Mouse (Mus musculus) liver, embryonic 15.5 days (tissue): ENCODE measurements around the gene Mettl23. TPM values are rescaled to one million over a fixed set of nuclear protein-coding genes. Genes with fewer than 3 reads are reported as not detected.

Source experiments
- ATAC-seq: fragments of 200-750 bp; cut with Nextera tagmentation; 2 replicates; pipeline ENCODE4 v1.8.0; 2017; ENCODE audit warnings: moderate number of reproducible peaks, mild to moderate bottlenecking, moderate library complexity; ENCODE audit not compliant: insufficient read depth
- H3K27ac ChIP-seq: fragments of 300-500 bp; sonication (generic); replicated peaks from 2 replicates; pipeline ENCODE4 v1.5.1; 2015; ENCODE audit warnings: mild to moderate bottlenecking, inconsistent platforms
- H3K27me3 ChIP-seq: fragments of 300-500 bp; sonication (generic); 2 replicates; pipeline ENCODE4 v1.6.1; 2015; ENCODE audit warnings: mild to moderate bottlenecking, inconsistent platforms
- H3K36me3 ChIP-seq: fragments of 300-500 bp; sonication (generic); replicated peaks from 2 replicates; pipeline ENCODE4 v1.6.1; 2015; ENCODE audit warnings: moderate library complexity, mild to moderate bottlenecking, inconsistent platforms
- H3K4me1 ChIP-seq: fragments of 300-500 bp; sonication (generic); replicated peaks from 2 replicates; pipeline ENCODE4 v1.6.1; 2015; ENCODE audit warnings: inconsistent platforms
- H3K4me2 ChIP-seq: fragments of 300-500 bp; sonication (generic); 2 replicates; pipeline ENCODE4 v1.6.1; 2015; ENCODE audit warnings: moderate library complexity, mild to moderate bottlenecking, inconsistent platforms
- H3K4me3 ChIP-seq: fragments of 300-500 bp; sonication (generic); replicated peaks from 2 replicates; pipeline ENCODE4 v1.5.1; 2015; ENCODE audit warnings: mild to moderate bottlenecking, inconsistent platforms
- H3K9ac ChIP-seq: fragments of 300-500 bp; sonication (generic); 2 replicates; pipeline ENCODE4 v1.6.1; 2015; ENCODE audit warnings: moderate library complexity, mild to moderate bottlenecking, inconsistent platforms
- H3K9me3 ChIP-seq: fragments of 300-500 bp; sonication (generic); replicated peaks from 2 replicates; pipeline ENCODE4 v1.6.1; 2016; ENCODE audit warnings: inconsistent platforms
- WGBS: fragments of 180-500 bp; shearing (Covaris S2); methylation state at CpG from one replicate; pipeline ENCODE4 v1.1.7; 2015; ENCODE audit warnings: mixed read lengths; ENCODE audit not compliant: insufficient replicate concordance; 5-methylcytosine and 5-hydroxymethylcytosine counted together
- polyA plus RNA-seq: library from polyadenylated mRNA; unstranded; fragments of >200 nt; fragmentation: Nextera tagmentation; extraction: Ambion mirVana; gene quantifications from 2 replicates; pipeline ENCODE4 v1.2.1, GENCODE M21; 2015

The Mettl23 gene
- polyA plus RNA-seq, 1 experiment from 2014 or later, result 36.6 TPM

GRCm38 (mm10) chr11:116849587-116849986 lies 6.5 kb downstream of the Mettl23 start:
- H3K4me2 ChIP-seq, result peak overlapping the region; percentile 39
- H3K4me1 ChIP-seq, result peaks cover 48% of the 10 kb centered on the region
- ATAC-seq, result no peak
- H3K9ac ChIP-seq, result no peak overlapping the region
- 0 out of 2 replicates have a peak overlapping the region, but pooled peaks have one; percentile 8 for H3K4me3 ChIP-seq
- no peaks in the 10 kb centered on the region for H3K9me3 ChIP-seq
- no peak overlapping the region; the same call in 1 of the 2 replicates for H3K27ac ChIP-seq
- no peaks in the 10 kb centered on the region for H3K27me3 ChIP-seq
- H3K36me3 ChIP-seq, result peaks cover 54% of the 10 kb centered on the region

- Histone ChIP-seq H3K36me3 (peaks cover 54% of the 10 kb centered on the region), H3K4me2 (peak overlapping the region; percentile 85), H3K9me3 (no peaks in the 10 kb centered on the region), H3K4me3 (peak overlapping the region; percentile 99), H3K27ac (peak overlapping the region; percentile 41; the same call in 1 of the 2 replicates), H3K27me3 (no peaks in the 10 kb centered on the region), H3K4me1 (peaks cover 48% of the 10 kb centered on the region), H3K9ac (no peak overlapping the region)
- ATAC-seq, result no peak
- WGBS, result 17% methylated on average over 4 of the region's 4 CpGs
These were observed 7.0 kb downstream of the Mettl23 start for GRCm38 (mm10) chr11:116850085-116850484.

GRCm38 (mm10) chr11:116850833-116851477 lies 7.9 kb downstream of the Mettl23 start:
- peaks cover 43% of the 10 kb centered on the region for H3K4me1 ChIP-seq
- H3K4me2 ChIP-seq, result peak overlapping the region; percentile 85
- H3K9ac ChIP-seq, result peak overlapping the region; percentile 98
- H3K27me3 ChIP-seq, result no peaks in the 10 kb centered on the region
- no peaks in the 10 kb centered on the region for H3K9me3 ChIP-seq
- no peak for ATAC-seq
- WGBS, result 15% methylated on average over 6 of the region's 6 CpGs
- H3K27ac ChIP-seq, result peak overlapping the region; percentile 99
- peak overlapping the region; percentile 99 for H3K4me3 ChIP-seq
- peaks cover 54% of the 10 kb centered on the region for H3K36me3 ChIP-seq

- no peak for ATAC-seq
- Histone ChIP-seq H3K27ac (peak overlapping the region; percentile 99), H3K4me2 (peak overlapping the region; percentile 85), H3K4me3 (peak overlapping the region; percentile 99), H3K4me1 (peaks cover 41% of the 10 kb centered on the region), H3K36me3 (peaks cover 49% of the 10 kb centered on the region), H3K9ac (peak overlapping the region; percentile 98), H3K27me3 (no peaks in the 10 kb centered on the region), H3K9me3 (no peaks in the 10 kb centered on the region)
- WGBS, result under 1% methylated on average over 29 of the region's 29 CpGs
These were observed 8.7 kb downstream of the Mettl23 start for GRCm38 (mm10) chr11:116851576-116852290.

- H3K9me3 ChIP-seq, result no peaks in the 10 kb centered on the region
- H3K4me1 ChIP-seq, result peaks cover 36% of the 10 kb centered on the region
- ATAC-seq, result peak; percentile 60
- H3K4me2 ChIP-seq, result peak within 1 kb of the TSS; percentile 85
- H3K27me3 ChIP-seq, result no peaks in the 10 kb centered on the region
- H3K4me3 ChIP-seq, result peak within 1 kb of the TSS; percentile 99
- WGBS, result under 1% methylated on average over 91 of the region's 91 CpGs
- peak within 1 kb of the TSS; percentile 99 for H3K27ac ChIP-seq
- peaks cover 45% of the 10 kb centered on the region for H3K36me3 ChIP-seq
- H3K9ac ChIP-seq, result peak within 1 kb of the TSS; percentile 98
These were observed 9.3 kb downstream of the Mettl23 start, which contains the start of gene Mfsd11 for GRCm38 (mm10) chr11:116852291-116852890. Gene Mfsd11, plus strand, starts transcription at chr11:116852440.

GRCm38 (mm10) chr11:116852891-116853511 lies 9.9 kb downstream of the Mettl23 start, which contains the start of gene Srsf2:
Gene Srsf2, minus strand, starts transcription at chr11:116853094.
- no peaks in the 10 kb centered on the region for H3K27me3 ChIP-seq
- H3K4me1 ChIP-seq, result peaks cover 29% of the 10 kb centered on the region
- H3K36me3 ChIP-seq, result peaks cover 39% of the 10 kb centered on the region
- H3K4me3 ChIP-seq, result peak within 1 kb of the TSS; percentile 99
- peak; percentile 79 for ATAC-seq
- H3K9me3 ChIP-seq, result no peaks in the 10 kb centered on the region
- H3K27ac ChIP-seq, result peak within 1 kb of the TSS; percentile 99
- H3K4me2 ChIP-seq, result peak within 1 kb of the TSS; percentile 85
- peak within 1 kb of the TSS; percentile 98 for H3K9ac ChIP-seq
- under 1% methylated on average over 71 of the region's 74 CpGs for WGBS

GRCm38 (mm10) chr11:116853512-116853928 lies 10.4 kb downstream of the Mettl23 start:
- peak overlapping the region; percentile 99 for H3K4me3 ChIP-seq
- peaks cover 33% of the 10 kb centered on the region for H3K36me3 ChIP-seq
- under 1% methylated on average over 36 of the region's 36 CpGs for WGBS
- no peaks in the 10 kb centered on the region for H3K27me3 ChIP-seq
- peak overlapping the region; percentile 85 for H3K4me2 ChIP-seq
- H3K4me1 ChIP-seq, result peaks cover 26% of the 10 kb centered on the region
- ATAC-seq, result peak; percentile 82
- peak overlapping the region; percentile 89 for H3K9ac ChIP-seq
- no peaks in the 10 kb centered on the region for H3K9me3 ChIP-seq
- H3K27ac ChIP-seq, result peak overlapping the region; percentile 99

- Histone ChIP-seq H3K4me1 (peaks cover 23% of the 10 kb centered on the region), H3K4me3 (peak overlapping the region; percentile 99), H3K4me2 (peak overlapping the region; percentile 85), H3K27me3 (no peaks in the 10 kb centered on the region), H3K9me3 (no peaks in the 10 kb centered on the region), H3K9ac (peak overlapping the region; percentile 89), H3K27ac (peak overlapping the region; percentile 99), H3K36me3 (peaks cover 33% of the 10 kb centered on the region)
- 22% methylated on average over 10 of the region's 10 CpGs for WGBS
- no peak for ATAC-seq
These were observed 11.2 kb downstream of the Mettl23 start for GRCm38 (mm10) chr11:116854279-116854678.

GRCm38 (mm10) chr11:116857183-116857850 lies 14.2 kb downstream of the Mettl23 start:
- no peak for ATAC-seq
- H3K9ac ChIP-seq, result no peak overlapping the region
- no peak overlapping the region for H3K4me2 ChIP-seq
- peaks cover 14% of the 10 kb centered on the region for H3K4me1 ChIP-seq
- no peak overlapping the region for H3K27ac ChIP-seq
- H3K9me3 ChIP-seq, result no peaks in the 10 kb centered on the region
- WGBS, result 61% methylated on average over 12 of the region's 12 CpGs
- peaks cover 32% of the 10 kb centered on the region for H3K36me3 ChIP-seq
- no peaks in the 10 kb centered on the region for H3K27me3 ChIP-seq
- no peak overlapping the region for H3K4me3 ChIP-seq

- Histone ChIP-seq H3K27ac (no peak overlapping the region), H3K9me3 (no peaks in the 10 kb centered on the region), H3K36me3 (peaks cover 45% of the 10 kb centered on the region), H3K9ac (no peak overlapping the region), H3K4me2 (no peak overlapping the region), H3K27me3 (no peaks in the 10 kb centered on the region), H3K4me1 (no peaks in the 10 kb centered on the region; the same call in 1 of the 2 replicates), H3K4me3 (no peak overlapping the region)
- ATAC-seq, result no peak
- 68% methylated on average over 10 of the region's 10 CpGs for WGBS
These were observed 21.4 kb downstream of the Mettl23 start for GRCm38 (mm10) chr11:116864444-116864843.
